Mouse (Mus musculus): Measurements from ENCODE around the gene Phf19. TPM values are rescaled to one million over a fixed set of nuclear protein-coding genes. Genes with fewer than 3 reads are reported as not detected.
A peak's percentile ranks its signal among the peaks of the same experiment; 100 is the strongest.

Phf19 gene
- polyA plus RNA-seq, 1 experiment from 2014 or later: 3.1 TPM

GRCm38 (mm10) chr2:34927320-34927719 lies 13.5 kb upstream of the Phf19 start:
- H3K27ac ChIP-seq: no peak overlapping the region
- WGBS (ENCODE audit: insufficient replicate concordance): 49% methylated on average over 5 of the region's 5 CpGs
- no peaks in the 10 kb centered on the region for H3K36me3 ChIP-seq
- no peak overlapping the region for H3K9ac ChIP-seq
- H3K4me2 ChIP-seq: no peak overlapping the region
- no peak overlapping the region for H3K4me3 ChIP-seq
- no peaks in the 10 kb centered on the region for H3K4me1 ChIP-seq
- H3K9me3 ChIP-seq (replicated peaks): no peaks in the 10 kb centered on the region
- no peak for ATAC-seq
- 0 out of 2 replicates have a peak, but pooled peaks cover 21% of the 10 kb centered on the region for H3K27me3 ChIP-seq (replicated peaks)

GRCm38 (mm10) chr2:34922729-34923128 lies 8.9 kb upstream of the Phf19 start:
- WGBS (ENCODE audit: insufficient replicate concordance): 9% methylated on average over 2 of the region's 2 CpGs
- H3K4me1 ChIP-seq: no peaks in the 10 kb centered on the region
- H3K4me2 ChIP-seq: no peak overlapping the region
- ATAC-seq: no peak
- no peak overlapping the region for H3K27ac ChIP-seq
- H3K36me3 ChIP-seq: no peaks in the 10 kb centered on the region
- peaks cover 32% of the 10 kb centered on the region; the same call in 1 of the 2 replicates for H3K27me3 ChIP-seq (replicated peaks)
- no peak overlapping the region for H3K4me3 ChIP-seq
- H3K9me3 ChIP-seq (replicated peaks): no peaks in the 10 kb centered on the region
- no peak overlapping the region for H3K9ac ChIP-seq

- no peaks in the 10 kb centered on the region for H3K36me3 ChIP-seq
- H3K4me3 ChIP-seq: no peak overlapping the region
- H3K27me3 ChIP-seq (replicated peaks): peaks cover 40% of the 10 kb centered on the region
- H3K27ac ChIP-seq: no peak overlapping the region
- WGBS (ENCODE audit: insufficient replicate concordance): 27% methylated on average over 2 of the region's 2 CpGs
- no peaks in the 10 kb centered on the region for H3K4me1 ChIP-seq
- no peak overlapping the region for H3K9ac ChIP-seq
- ATAC-seq: no peak
- no peak overlapping the region for H3K4me2 ChIP-seq
- no peaks in the 10 kb centered on the region for H3K9me3 ChIP-seq (replicated peaks)
Observed at GRCm38 (mm10) chr2:34920144-34920543, 6.3 kb upstream of the Phf19 start.

- Histone ChIP-seq H3K36me3 (peaks cover 12% of the 10 kb centered on the region), H3K9me3 (replicated peaks) (no peaks in the 10 kb centered on the region), H3K27ac (no peak overlapping the region), H3K4me1 (peaks cover 25% of the 10 kb centered on the region), H3K4me3 (no peak overlapping the region), H3K27me3 (replicated peaks) (peaks cover 70% of the 10 kb centered on the region), H3K4me2 (no peak overlapping the region; the same call in 1 of the 2 replicates), H3K9ac (no peak overlapping the region)
- 51% methylated on average over 2 of the region's 2 CpGs for WGBS (ENCODE audit: insufficient replicate concordance)
- no peak for ATAC-seq
Observed at GRCm38 (mm10) chr2:34915103-34915502, 1.3 kb upstream of the Phf19 start.

GRCm38 (mm10) chr2:34914823-34915082 lies 927 bp upstream of the Phf19 start:
- ATAC-seq: no peak
- WGBS (ENCODE audit: insufficient replicate concordance): 23% methylated on average over 2 of the region's 2 CpGs
- H3K9ac ChIP-seq: no peak overlapping the region
- peaks cover 69% of the 10 kb centered on the region for H3K27me3 ChIP-seq (replicated peaks)
- H3K27ac ChIP-seq: no peak overlapping the region
- H3K4me1 ChIP-seq: peaks cover 25% of the 10 kb centered on the region
- H3K9me3 ChIP-seq (replicated peaks): no peaks in the 10 kb centered on the region
- 0 out of 2 replicates have a peak overlapping the region, but pooled peaks have one; percentile 70 for H3K4me3 ChIP-seq
- peak overlapping the region; percentile 96 for H3K4me2 ChIP-seq
- H3K36me3 ChIP-seq: peaks cover 15% of the 10 kb centered on the region

- H3K9ac ChIP-seq: peak overlapping the region; percentile 75
- peak; percentile 78 for ATAC-seq
- H3K27me3 ChIP-seq (replicated peaks): peaks cover 67% of the 10 kb centered on the region
- peak overlapping the region; percentile 32; the same call in 1 of the 2 replicates for H3K27ac ChIP-seq
- peaks cover 25% of the 10 kb centered on the region for H3K4me1 ChIP-seq
- no peaks in the 10 kb centered on the region for H3K9me3 ChIP-seq (replicated peaks)
- peaks cover 20% of the 10 kb centered on the region for H3K36me3 ChIP-seq
- peak overlapping the region; percentile 70 for H3K4me3 ChIP-seq
- H3K4me2 ChIP-seq: peak overlapping the region; percentile 96
- WGBS (ENCODE audit: insufficient replicate concordance): 4% methylated on average over 37 of the region's 50 CpGs
Observed at GRCm38 (mm10) chr2:34914069-34914822, 420 bp upstream of the Phf19 start.

- 0 out of 2 replicates have a peak overlapping the region, but pooled peaks have one; percentile 75 for H3K9ac ChIP-seq
- 46% methylated on average over 7 of the region's 7 CpGs for WGBS (ENCODE audit: insufficient replicate concordance)
Observed at GRCm38 (mm10) chr2:34912613-34913012, 1.2 kb downstream of the Phf19 start.

GRCm38 (mm10) chr2:34911871-34912270 lies 2.0 kb downstream of the Phf19 start:
- peaks cover 44% of the 10 kb centered on the region for H3K27me3 ChIP-seq (replicated peaks)
- no peak for ATAC-seq
- no peak overlapping the region for H3K9ac ChIP-seq
- H3K4me2 ChIP-seq: no peak overlapping the region
- peaks cover 31% of the 10 kb centered on the region for H3K4me1 ChIP-seq
- H3K9me3 ChIP-seq (replicated peaks): no peaks in the 10 kb centered on the region
- H3K4me3 ChIP-seq: no peak overlapping the region
- no peak overlapping the region for H3K27ac ChIP-seq
- H3K36me3 ChIP-seq: peaks cover 23% of the 10 kb centered on the region
- WGBS (ENCODE audit: insufficient replicate concordance): 71% methylated on average over 5 of the region's 5 CpGs

More at GRCm38 (mm10) chr2:34912613-34913012, 1.2 kb downstream of the Phf19 start:
- Histone ChIP-seq H3K4me1 (peaks cover 25% of the 10 kb centered on the region), H3K9me3 (replicated peaks) (no peaks in the 10 kb centered on the region), H3K4me2 (peak overlapping the region; percentile 96), H3K27me3 (replicated peaks) (peaks cover 51% of the 10 kb centered on the region), H3K36me3 (peaks cover 23% of the 10 kb centered on the region), H3K27ac (no peak overlapping the region), H3K4me3 (peak overlapping the region; percentile 70)
- ATAC-seq: no peak

GRCm38 (mm10) chr2:34909719-34910118 lies 4.1 kb downstream of the Phf19 start:
- H3K9ac ChIP-seq: no peak overlapping the region
- H3K27me3 ChIP-seq (replicated peaks): peaks cover 33% of the 10 kb centered on the region
- no peak overlapping the region for H3K27ac ChIP-seq

GRCm38 (mm10) chr2:34906861-34907604 lies 6.8 kb downstream of the Phf19 start:
- Histone ChIP-seq H3K4me3 (no peak overlapping the region), H3K36me3 (peaks cover 32% of the 10 kb centered on the region), H3K4me1 (peaks cover 39% of the 10 kb centered on the region), H3K27me3 (replicated peaks) (peaks cover 6% of the 10 kb centered on the region; the same call in 1 of the 2 replicates), H3K9me3 (replicated peaks) (no peaks in the 10 kb centered on the region), H3K4me2 (peak overlapping the region; percentile 40), H3K27ac (0 out of 2 replicates have a peak overlapping the region, but pooled peaks have one; percentile 39), H3K9ac (peak overlapping the region; percentile 35; the same call in 1 of the 2 replicates)
- no peak for ATAC-seq
- 43% methylated on average over 12 of the region's 12 CpGs for WGBS (ENCODE audit: insufficient replicate concordance)

More at GRCm38 (mm10) chr2:34909719-34910118, 4.1 kb downstream of the Phf19 start:
- peaks cover 23% of the 10 kb centered on the region for H3K36me3 ChIP-seq
- H3K4me1 ChIP-seq: peaks cover 45% of the 10 kb centered on the region
- 76% methylated on average over 4 of the region's 4 CpGs for WGBS (ENCODE audit: insufficient replicate concordance)
- H3K9me3 ChIP-seq (replicated peaks): no peaks in the 10 kb centered on the region
- no peak overlapping the region for H3K4me2 ChIP-seq
- no peak for ATAC-seq
- no peak overlapping the region for H3K4me3 ChIP-seq

- H3K4me3 ChIP-seq: no peak overlapping the region
- H3K27me3 ChIP-seq (replicated peaks): no peaks in the 10 kb centered on the region; the same call in 1 of the 2 replicates
- H3K4me2 ChIP-seq: peak overlapping the region; percentile 40
- H3K27ac ChIP-seq: peak overlapping the region; percentile 39; the same call in 1 of the 2 replicates
- H3K9ac ChIP-seq: peak overlapping the region; percentile 35; the same call in 1 of the 2 replicates
- H3K9me3 ChIP-seq (replicated peaks): no peaks in the 10 kb centered on the region
- peaks cover 37% of the 10 kb centered on the region for H3K36me3 ChIP-seq
- WGBS (ENCODE audit: insufficient replicate concordance): 53% methylated on average over 6 of the region's 6 CpGs
- peaks cover 39% of the 10 kb centered on the region for H3K4me1 ChIP-seq
- no peak for ATAC-seq
Observed at GRCm38 (mm10) chr2:34906426-34906825, 7.4 kb downstream of the Phf19 start.
